Mouse (Mus musculus): ENCODE results near the gene Epyc.

Gene Epyc

DNA sequence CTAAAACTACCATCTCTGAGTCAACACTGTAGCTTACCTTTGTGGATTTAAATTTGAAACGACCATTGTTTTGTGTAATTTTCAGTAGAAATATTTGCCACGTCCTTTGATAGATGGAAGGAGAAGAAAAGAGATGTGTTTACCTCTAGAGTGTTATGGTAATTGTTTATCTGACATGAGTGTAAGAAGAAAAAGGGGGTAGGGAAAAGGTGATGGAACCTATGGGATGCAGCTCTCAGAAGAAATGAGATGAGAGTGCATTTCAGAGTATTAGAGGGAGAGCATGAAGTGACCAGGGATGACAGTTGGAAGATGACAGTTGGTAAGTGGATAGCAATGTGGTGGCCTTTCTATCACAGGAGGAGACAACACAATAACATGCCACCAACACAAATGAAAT lies at the start of gene Epyc:
Epyc (plus strand) TSS at position 301 of the 400 bp plus-strand sequence.
- no peak for DNase-seq (ENCODE audit: low spot score)

- no peak for DNase-seq (ENCODE audit: low spot score)
These were observed 48.2 kb upstream of the Epyc start for GRCm38 (mm10) chr10:97595680-97596079.

DNA sequence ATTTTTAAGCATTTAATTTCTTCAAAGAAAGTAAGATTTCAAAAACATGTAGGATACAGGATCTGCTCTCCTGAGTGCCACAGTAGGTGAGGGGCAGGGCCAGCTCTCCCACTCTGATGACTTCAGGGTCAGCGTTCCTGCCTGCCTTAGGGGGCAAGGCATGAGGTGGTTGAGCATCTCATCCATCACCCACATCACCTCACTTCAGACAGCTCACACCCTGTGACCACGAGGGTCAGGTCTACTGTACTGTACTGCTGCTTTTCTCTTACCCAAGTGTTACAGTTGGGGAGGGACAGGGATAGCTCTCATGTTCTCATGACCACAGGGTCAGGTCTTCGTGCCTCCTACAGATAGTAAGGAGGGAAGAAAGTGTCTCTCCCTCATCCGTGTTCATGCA lies 42.1 kb upstream of the Epyc start:
- DNase-seq (ENCODE audit: low spot score), result no peak

DNA sequence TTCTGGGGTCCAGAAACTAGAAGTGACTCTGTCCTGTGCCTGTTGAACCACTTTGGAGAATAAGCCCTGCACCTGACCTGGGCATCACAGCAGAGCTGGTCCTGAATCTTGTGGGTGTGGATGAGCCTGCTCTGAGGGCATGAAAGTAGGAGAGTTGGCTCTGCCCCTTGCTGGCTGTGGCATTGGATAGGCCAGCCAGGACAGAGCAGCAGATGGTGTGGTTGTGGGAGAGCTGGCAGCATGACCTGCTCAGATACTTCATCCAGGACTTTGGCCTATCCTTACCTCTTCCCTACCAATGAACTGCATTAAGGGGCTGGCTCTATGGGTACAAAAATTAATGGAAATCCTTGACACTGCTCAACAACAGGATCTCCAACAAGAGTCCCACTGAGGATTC lies 40.6 kb upstream of the Epyc start:
- DNase-seq (ENCODE audit: low spot score), result no peak

- DNase-seq (ENCODE audit: low spot score), result no peak
These were observed 37.3 kb upstream of the Epyc start, which contains the start of gene Kera for GRCm38 (mm10) chr10:97606579-97606978. Gene Kera (plus strand): TSS chr10:97606879.

DNA sequence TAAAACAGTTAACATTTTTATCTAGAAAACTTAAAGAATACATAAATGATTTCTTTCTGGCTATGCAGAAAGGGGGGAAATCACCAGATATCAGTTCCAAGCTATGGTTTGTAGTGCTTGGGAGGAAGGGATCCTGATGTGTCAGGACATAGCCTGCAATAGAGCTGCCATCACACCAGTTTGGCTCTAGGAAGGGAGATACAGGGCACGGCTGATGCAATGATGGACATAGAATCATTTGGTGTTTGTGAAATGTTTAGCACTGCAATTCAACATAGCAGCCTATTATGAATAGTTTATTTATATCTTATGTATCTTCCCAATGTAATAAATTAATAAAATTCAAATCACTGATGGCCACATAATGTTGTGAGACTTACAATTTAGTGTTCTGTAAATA lies 21.5 kb upstream of the Epyc start:
- DNase-seq (ENCODE audit: low spot score), result no peak

DNA sequence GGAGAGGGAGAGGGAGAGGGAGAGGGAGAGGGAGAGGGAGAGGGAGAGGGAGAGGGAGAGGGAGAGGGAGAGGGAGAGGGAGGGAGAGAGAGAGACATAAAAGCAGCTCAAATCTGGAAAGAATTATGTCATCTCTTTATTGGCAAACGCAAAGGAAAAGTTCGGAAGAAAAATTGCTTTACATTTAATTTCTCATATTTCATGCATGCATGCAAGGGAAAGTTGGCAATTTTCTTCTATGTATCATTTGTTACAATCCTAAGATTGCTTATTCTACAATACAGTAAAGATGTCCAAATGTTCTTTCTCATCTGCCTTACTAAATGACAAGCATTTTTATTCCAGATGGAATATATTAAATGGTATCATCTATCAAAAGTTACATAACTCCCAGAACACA lies 19.5 kb upstream of the Epyc start:
- DNase-seq (ENCODE audit: low spot score), result no peak

- no peak for DNase-seq (ENCODE audit: low spot score)
These were observed 18.8 kb upstream of the Epyc start for GRCm38 (mm10) chr10:97625116-97625515.

DNA sequence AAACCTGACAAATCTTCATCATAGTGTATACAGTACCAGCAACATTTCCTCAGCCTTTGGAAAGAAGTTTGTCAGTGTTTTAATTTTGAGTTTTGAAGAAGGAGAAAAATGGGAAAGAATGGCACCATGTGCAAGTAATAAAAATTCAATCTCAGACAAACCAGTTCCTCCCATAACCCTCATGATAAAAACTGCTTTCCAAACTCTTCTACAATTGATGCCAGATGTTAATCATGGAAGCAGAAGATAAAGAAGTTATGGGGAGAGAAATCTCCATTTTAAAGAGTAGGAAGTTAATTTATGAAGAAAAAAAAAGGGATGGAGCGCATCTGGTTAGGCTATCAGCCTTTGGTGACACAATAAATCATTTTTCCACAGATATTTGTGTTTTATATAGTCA lies 17.3 kb upstream of the Epyc start:
- no peak for DNase-seq (ENCODE audit: low spot score)

DNA sequence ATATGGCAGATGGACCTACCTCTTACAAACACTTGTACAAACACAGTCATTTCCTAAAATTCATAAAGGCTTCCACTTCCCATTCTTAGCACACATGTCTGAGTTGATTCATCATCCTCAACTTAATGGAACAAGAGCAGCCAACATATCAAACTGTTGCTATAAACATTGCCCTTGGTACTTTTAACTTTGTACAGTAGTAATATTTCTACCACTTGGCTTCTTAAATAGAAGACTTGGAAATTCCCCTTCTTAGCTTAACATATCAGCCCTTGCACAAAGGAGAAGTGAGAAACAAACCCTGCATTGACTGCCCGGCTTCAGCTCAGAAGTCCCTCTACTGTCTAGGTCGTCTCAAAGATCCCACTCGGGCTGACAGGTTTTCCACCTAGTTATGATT lies 12.8 kb upstream of the Epyc start:
- DNase-seq (ENCODE audit: low spot score), result no peak

DNA sequence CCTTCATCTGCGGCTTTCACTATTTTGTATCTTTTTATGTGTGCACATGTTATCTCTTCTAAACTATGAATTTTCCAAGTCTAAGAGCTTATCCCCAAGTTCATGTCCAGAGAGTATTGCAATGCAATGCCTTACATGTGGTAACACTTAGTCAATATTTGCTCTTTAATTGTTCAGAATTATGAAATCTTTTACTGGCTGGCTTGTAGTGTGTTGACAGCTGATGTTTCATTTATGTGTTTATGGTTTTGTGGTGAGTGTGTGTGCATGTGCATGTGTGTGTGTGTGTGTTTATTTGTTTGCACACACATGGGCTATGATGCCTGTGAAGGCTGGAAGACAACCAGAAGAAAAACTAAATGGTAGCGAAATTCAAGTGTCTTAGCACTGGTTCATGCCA lies 1.9 kb upstream of the Epyc start:
- no peak for DNase-seq (ENCODE audit: low spot score)

DNA sequence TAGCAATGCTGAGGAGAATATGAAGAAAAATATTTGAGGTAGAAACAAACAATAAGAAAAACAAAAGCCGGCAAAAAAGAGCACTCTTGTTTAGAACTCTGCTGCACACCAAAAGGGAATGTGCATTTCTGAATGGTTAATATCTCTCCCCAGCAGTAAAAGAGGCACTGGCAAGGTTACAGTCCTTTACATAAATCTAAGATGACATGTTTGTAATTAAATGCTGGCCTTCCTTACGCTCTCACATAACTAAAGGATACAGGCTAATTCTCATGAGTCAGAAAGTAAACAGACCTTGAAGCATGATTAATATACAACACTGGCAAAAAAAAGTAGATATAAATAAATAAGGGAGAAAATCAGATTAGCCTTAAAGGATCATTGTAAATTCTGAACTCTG lies 6.5 kb downstream of the Epyc start:
- DNase-seq (ENCODE audit: low spot score), result no peak

- DNase-seq (ENCODE audit: low spot score), result no peak
These were observed 15.6 kb downstream of the Epyc start for GRCm38 (mm10) chr10:97659489-97659888.

DNA sequence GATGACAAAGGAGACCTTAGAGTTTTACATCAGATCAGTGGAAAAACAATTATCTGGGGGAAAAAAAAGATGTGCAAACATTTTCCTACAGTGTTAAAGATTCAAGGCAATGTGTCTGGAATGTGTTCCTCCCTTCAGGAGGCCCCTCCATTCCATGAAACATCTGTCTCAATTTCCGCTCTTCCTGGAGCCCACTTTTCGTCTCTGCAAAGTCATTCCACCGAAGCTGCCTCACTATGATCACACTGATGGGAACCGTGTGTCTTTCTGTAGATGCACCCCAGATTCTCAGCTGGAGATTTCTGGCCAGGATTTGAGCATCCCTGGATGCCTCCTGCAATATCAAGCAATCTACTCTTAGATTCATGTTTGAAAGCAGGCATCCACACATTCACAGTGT lies 24.8 kb downstream of the Epyc start:
- DNase-seq (ENCODE audit: low spot score), result no peak

DNA sequence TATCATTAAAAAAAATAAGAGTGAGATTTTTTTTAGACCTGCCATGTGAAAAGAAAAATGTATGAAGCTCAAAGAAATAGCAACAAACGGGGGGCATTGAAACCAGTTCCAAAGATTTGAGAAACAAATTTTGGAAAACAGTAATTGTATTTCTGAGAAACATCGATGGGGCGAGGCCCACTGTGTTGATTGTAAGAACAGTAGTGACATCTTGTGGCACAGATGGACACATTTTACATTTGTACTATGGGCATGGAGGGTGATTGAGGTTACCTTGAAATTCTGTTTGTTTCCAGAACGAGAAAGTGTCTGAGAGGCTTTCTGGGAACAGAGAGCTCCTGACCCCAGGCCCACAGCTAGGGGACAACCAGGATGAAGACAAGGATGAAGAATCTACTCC lies 26.3 kb downstream of the Epyc start:
- no peak for DNase-seq (ENCODE audit: low spot score)

- DNase-seq (ENCODE audit: low spot score), result no peak
These were observed 29.4 kb downstream of the Epyc start for GRCm38 (mm10) chr10:97673239-97673638.

GRCm38 (mm10) chr10:97682981-97683380 lies 39.1 kb downstream of the Epyc start:
- DNase-seq (ENCODE audit: low spot score), result no peak

DNA sequence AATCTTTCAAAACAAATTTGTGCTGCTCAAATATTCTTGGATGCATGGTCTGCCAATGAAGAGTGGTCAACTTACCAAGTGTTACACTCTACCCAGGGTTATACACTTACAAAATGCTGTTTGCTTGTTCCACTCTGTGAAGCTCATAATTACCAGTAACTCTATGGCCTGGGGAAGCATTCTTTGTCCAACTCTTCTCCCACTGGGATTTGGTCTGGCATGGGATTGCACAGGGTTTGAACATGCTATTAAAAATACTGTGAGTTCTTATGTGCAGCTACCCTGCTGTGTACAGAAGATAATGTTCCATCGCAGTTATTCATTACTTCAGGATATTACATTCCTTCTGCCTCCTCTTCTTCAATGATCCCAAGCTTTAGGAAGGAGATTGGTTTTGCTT lies 43.3 kb downstream of the Epyc start:
- no peak for DNase-seq (ENCODE audit: low spot score)

GRCm38 (mm10) chr10:97689425-97689824 lies 45.6 kb downstream of the Epyc start:
- DNase-seq (ENCODE audit: low spot score), result no peak

DNA sequence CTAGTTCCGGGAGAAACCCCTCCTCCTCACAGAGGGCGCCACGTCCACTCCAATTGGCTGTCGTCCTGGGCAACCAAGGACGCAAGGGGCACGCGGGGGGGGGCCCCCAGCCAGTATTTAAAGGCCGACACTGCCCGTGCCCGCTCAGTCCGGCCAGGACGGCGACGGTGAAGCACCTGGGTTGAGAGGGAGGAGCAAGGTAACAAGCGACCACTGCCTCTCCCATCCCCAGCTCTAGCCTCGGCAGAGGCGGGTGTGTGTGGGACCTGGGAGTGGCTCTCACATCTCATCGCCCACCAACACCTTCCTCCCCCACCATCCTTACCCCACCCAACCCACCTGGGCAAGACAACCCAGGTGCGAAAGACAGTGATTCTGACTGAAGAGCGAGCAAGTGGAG lies 49.0 kb downstream of the Epyc start, which contains the start of gene Ccer1:
Ccer1 (plus strand) TSS at position 147 of the 400 bp plus-strand sequence.
- DNase-seq (ENCODE audit: low spot score), result peak; percentile 6

DNA sequence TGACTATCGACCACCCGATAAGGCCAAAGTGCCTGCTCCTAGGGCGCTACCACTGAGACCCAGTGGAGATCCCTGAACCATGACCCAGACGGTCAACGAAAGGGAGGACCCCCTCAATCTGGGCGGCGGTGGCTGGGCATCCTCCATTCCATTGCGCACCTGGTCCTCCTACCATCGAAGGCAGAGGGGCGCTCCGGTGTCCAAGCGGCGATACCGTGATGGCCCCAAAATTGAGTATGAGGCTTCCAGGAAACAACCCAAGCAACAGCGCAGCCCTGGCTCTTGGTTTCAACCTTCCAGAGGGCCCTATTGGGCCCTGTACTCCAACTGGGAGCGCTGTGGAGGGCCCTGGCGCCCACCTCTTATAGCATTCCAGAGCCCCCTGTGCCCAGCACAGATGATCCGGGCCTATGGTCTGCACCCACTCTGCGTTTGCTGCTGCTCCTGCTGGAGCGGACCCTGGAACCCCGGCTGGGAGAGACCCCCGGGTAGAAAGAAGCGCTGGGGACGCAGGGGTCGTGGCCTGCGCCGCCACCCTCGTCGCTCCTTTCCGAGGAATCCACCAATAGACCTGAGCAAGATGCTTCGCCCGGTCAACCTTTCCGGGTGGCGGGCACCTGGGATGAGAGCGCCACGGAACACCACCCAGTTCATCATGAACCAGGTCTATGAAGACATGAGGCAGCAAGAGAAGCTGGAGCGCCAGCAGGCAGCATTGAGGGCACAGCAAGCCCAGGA lies 49.7 kb downstream of the Epyc start:
- no peak for DNase-seq (ENCODE audit: low spot score)

DNA sequence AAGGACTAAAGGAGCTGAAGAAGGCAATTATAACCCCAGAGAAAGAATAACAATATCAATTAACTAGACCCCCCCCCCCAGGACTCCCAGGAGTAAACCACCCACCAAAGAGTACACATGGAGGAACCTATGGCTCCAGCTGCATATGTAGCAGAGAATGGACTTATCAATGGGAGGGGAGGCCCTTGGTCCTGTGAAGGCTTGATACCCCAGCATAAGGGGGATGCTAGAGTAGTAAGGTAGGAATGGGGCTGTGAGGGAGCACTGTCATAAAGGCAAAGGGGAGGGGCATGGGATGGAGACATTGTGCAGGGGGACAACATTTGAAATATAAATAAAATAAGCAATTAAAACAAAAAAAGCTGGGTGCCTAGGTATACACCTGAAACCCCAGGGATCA lies 58.5 kb downstream of the Epyc start:
- no peak for DNase-seq (ENCODE audit: low spot score)

DNA sequence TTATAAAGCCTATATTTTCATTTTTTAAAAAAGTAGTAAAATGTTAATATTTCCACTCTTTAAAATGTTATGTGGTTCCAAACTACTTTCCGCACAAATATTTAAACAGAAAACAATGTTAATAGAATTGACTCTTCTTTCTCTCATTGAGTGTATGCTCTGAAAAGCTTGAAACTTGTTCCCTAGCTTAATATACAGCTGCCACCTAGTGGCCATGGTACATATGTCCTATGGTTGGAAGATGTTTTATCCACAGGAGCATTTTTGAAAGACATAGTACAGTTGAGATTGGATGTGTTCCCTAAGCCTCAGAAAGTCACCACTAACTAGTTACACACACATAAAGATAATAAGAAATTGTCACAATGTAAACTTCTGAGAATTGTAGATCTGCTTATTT lies 60.7 kb downstream of the Epyc start:
- DNase-seq (ENCODE audit: low spot score), result no peak

DNA sequence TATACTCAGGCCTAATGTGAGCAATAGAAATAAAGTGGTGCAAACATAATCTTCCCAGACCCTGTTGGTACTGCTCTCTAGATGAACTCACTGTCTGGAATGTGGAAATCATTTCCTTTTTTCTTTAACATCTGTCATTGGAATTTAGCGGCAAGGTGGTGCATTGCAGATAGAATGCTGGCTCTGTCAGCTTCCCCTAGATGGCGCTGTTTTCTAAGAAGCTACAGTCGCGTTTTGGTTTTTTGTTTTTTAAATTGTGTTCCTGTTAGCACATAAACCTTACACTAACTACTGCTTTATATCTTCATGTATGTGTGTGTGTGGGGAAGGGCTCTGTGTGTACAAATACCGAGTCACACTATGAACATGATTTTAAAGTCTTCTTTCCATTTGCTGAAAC lies 68.8 kb downstream of the Epyc start:
- no peak for DNase-seq (ENCODE audit: low spot score)

Measured in ovary, postnatal 36 days (tissue).